Mouse (Mus musculus) C2C12 (cell line): ENCODE measurements at regions not wholly inside any gene's neighbourhood (a gene's known extent, or its start where the extent isn't known, plus 50 kb on each side); places are given as distances from the start of the nearest gene placed in this dataset.

ENCODE experiments used
- H3K27me3 ChIP-seq: one replicate; pipeline ENCODE4 v1.6.1; 2011; ENCODE audit not compliant: control insufficient read depth, insufficient read depth, insufficient read length
- H3K36me3 ChIP-seq: one replicate; pipeline ENCODE4 v1.6.1; 2011; ENCODE audit not compliant: control insufficient read depth, insufficient read depth
- H3K4me3 ChIP-seq: one replicate; pipeline ENCODE4 v1.5.1; 2011; ENCODE audit warnings: mild to moderate bottlenecking, control low read depth; ENCODE audit not compliant: poor library complexity, insufficient read depth, severe bottlenecking
- H3K79me2 ChIP-seq: one replicate; pipeline ENCODE4 v1.6.1; 2011; ENCODE audit not compliant: control insufficient read depth, insufficient read depth
- H3K79me3 ChIP-seq: one replicate; pipeline ENCODE4 v1.6.1; 2011; ENCODE audit warnings: low read depth, control low read depth
- H3ac ChIP-seq: one replicate; pipeline ENCODE3; 2011; ENCODE audit warnings: low read depth; ENCODE audit not compliant: control insufficient read depth, insufficient read length
- CEBPB ChIP-seq: IDR thresholded peaks from one replicate; pipeline ENCODE4 v1.6.1; 2011; ENCODE audit warnings: low read depth, mild to moderate bottlenecking, control low read depth, moderate library complexity
- CTCF ChIP-seq: IDR thresholded peaks from one replicate; pipeline ENCODE4 v1.5.1; 2011; ENCODE audit not compliant: control insufficient read depth, insufficient read depth, insufficient read length
- FOSL1 ChIP-seq: IDR thresholded peaks from one replicate; pipeline ENCODE4 v1.8.0; 2011; ENCODE audit warnings: mild to moderate bottlenecking, low read length; ENCODE audit not compliant: poor library complexity, insufficient read depth, severe bottlenecking
- MAX ChIP-seq: IDR thresholded peaks from one replicate; pipeline ENCODE4 v1.6.1; 2011; ENCODE audit warnings: mild to moderate bottlenecking, control low read depth
- MYOD1 ChIP-seq: IDR thresholded peaks from one replicate; pipeline ENCODE4 v1.6.1; 2011; ENCODE audit warnings: low read depth; ENCODE audit not compliant: control insufficient read depth, insufficient read length
- MYOG ChIP-seq: IDR thresholded peaks from one replicate; pipeline ENCODE4 v1.6.1; 2011; ENCODE audit not compliant: control insufficient read depth, insufficient read length; ENCODE audit errors: extremely low read depth
- USF1 ChIP-seq: IDR thresholded peaks from one replicate; pipeline ENCODE4 v1.6.1; 2011; ENCODE audit warnings: low read depth, mild to moderate bottlenecking, control low read depth, moderate library complexity

DNA sequence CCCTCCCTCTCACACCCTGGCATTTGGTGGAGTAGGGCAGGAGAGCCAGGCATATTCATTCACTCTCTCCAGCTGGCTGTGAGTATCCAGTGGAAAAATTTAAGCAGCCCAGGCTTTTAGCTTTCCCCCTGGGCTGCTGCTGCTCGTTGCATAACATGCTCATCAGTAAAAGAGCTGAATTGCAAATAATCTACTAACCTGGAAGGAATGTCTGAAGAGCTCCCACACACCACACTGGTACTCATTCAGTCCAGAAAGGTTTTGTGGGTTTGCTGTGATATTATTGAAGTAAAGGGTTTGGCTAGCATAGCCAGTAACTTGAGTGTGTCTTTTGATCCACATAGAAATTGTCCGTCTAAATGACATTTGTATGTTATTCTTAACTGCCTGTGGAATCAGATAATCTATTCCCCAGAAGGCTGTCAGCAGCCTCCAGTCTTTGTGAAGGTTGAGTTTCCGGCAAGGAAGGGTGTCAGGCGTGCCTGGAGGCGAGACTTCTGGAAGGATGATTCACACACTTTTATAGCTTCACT lies 334.5 kb upstream of the Trib2 start:
- H3K36me3 ChIP-seq, result no peaks in the 10 kb centered on the region

DNA sequence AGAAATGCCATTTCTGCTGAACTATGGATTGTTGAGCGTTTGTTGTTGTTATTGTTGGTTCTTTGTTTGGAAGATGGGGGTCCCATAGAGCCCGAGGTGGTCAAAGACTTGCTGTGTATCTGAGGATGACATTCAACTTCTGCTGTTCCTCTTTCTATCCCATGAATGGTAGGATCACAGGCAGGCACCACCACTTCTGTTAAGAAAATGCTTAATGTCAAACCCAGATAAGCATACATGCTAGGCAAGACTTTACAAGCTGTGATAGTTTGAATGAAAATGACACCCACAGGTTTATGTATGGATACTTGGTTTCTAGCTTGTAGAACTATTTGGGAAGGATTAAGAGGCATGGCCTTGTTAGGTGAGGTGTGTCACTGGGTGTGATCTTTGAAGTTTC lies 330.2 kb upstream of the Trib2 start:
- H3K27me3 ChIP-seq, result no peaks in the 10 kb centered on the region
- H3ac ChIP-seq, result no peak overlapping the region
- no peaks in the 10 kb centered on the region for H3K79me3 ChIP-seq
- no peaks in the 10 kb centered on the region for H3K36me3 ChIP-seq
- TF ChIP-seq CEBPB (no peak), USF1 (no peak), FOSL1 (no peak), MYOG (no peak), CTCF (no peak), MYOD1 (no peak), MAX (no peak)
- H3K4me3 ChIP-seq, result no peak overlapping the region
- no peaks in the 10 kb centered on the region for H3K79me2 ChIP-seq

More for the DNA sequence above, 334.5 kb upstream of the Trib2 start:
- Histone ChIP-seq H3ac (no peak overlapping the region), H3K4me3 (no peak overlapping the region), H3K27me3 (no peaks in the 10 kb centered on the region), H3K79me2 (no peaks in the 10 kb centered on the region), H3K79me3 (no peaks in the 10 kb centered on the region)
- no peak for TF ChIP-seq CTCF
- TF ChIP-seq CEBPB, result peak; percentile 91

DNA sequence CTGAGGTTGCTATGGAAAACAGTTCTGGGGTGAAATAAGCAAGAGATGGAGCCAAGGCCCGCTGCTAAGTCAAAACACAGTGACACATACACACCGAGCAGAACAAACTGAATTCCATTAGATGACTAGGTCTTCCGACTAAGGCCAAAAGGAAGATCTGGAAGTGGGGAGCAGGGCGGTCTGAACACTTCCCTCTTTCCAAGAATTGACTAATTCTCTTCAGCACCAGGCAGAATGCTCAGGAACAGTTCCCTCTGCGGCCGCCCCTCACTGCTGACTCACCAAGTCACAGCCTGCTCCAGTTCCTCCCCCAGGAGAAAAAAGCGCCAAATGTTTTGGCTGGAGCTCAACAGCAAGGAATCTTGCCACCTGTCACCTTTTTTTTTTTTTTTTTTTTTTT lies 328.9 kb upstream of the Trib2 start:
- no peaks in the 10 kb centered on the region for H3K27me3 ChIP-seq

DNA sequence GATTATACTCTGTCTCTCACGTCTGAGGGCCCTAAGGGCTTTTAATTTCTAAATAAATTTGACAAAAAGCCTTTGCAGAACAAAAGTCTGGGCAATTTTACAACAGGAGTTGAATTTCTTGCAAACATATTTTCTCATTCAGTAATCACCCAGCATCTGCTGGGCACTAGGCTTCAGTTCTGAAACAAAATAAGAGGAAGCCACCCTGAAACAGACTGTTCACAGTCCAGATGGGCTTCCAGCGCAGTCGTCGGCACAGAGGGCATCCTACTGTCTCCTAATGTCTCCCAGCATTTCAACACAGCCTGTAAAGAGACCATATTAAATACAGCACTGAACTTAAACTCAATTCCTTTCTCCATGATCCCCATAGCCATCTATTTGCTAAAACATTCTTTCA lies 324.5 kb upstream of the Trib2 start:
- H3ac ChIP-seq, result no peak overlapping the region
- no peak overlapping the region for H3K4me3 ChIP-seq
- no peaks in the 10 kb centered on the region for H3K79me3 ChIP-seq
- no peaks in the 10 kb centered on the region for H3K36me3 ChIP-seq
- no peaks in the 10 kb centered on the region for H3K79me2 ChIP-seq
- H3K27me3 ChIP-seq, result no peaks in the 10 kb centered on the region
- TF ChIP-seq MAX (no peak), FOSL1 (no peak), MYOG (no peak), CTCF (no peak), CEBPB (no peak), MYOD1 (no peak), USF1 (no peak)

More for the DNA sequence above, 328.9 kb upstream of the Trib2 start:
- Histone ChIP-seq H3ac (no peak overlapping the region), H3K4me3 (no peak overlapping the region), H3K79me3 (no peaks in the 10 kb centered on the region), H3K36me3 (no peaks in the 10 kb centered on the region), H3K79me2 (no peaks in the 10 kb centered on the region)
- peak; percentile 19 for TF ChIP-seq MYOD1
- TF ChIP-seq USF1, result no peak
- TF ChIP-seq FOSL1, result peak; percentile 65

DNA sequence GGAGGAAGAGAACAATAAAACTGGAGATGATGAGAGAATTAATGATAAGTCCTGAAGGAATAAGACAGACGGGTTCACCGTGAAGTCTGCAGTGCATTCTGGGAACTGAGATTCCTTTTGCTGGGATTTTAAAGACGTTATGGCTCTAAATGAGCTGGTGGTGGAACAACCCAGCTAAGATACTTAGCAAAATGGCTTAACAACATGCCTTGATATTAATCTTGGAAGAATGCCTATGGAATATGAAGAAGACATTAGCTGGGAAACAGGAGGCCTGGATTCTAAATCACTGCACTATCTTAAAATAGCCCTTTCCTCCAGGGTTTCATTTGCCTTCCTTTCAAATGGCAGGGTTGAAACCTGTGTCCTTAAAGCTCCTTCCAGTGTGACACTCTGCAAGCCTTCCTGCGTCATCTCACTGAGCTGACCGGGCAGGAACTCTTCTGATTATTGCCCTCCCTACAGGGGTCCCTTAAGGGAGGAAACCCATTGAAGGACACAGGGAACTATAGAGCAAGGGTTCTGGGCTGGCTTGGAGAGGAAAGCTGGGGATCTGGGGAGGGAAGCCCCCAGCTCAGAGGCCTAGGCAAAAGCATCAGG lies 323.9 kb upstream of the Trib2 start:
- Histone ChIP-seq H3K36me3 (no peaks in the 10 kb centered on the region), H3K4me3 (no peak overlapping the region), H3ac (no peak overlapping the region), H3K27me3 (no peaks in the 10 kb centered on the region), H3K79me2 (no peaks in the 10 kb centered on the region), H3K79me3 (no peaks in the 10 kb centered on the region)
- TF ChIP-seq CTCF (no peak), CEBPB (no peak), USF1 (no peak), MYOD1 (no peak), MYOG (no peak), FOSL1 (no peak), MAX (no peak)

DNA sequence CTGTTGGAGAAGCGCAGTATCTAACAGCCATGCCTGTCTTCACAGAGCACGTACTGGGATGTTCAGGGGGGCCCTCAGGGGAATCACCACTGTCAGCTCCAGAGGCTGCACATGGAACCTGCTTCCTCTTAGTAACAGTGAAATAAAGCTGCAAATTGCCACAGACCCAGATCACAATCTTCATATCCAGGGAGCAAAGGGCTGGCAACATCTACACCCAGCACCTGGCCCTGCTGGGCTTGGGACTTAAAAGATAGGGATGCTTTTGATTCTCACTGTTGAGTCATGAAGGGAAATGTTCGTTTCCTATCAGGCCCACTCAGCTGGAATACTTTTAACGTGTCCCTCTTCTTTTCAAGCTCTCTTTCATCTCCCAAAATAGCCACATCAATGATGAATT lies 322.4 kb upstream of the Trib2 start:
- no peaks in the 10 kb centered on the region for H3K27me3 ChIP-seq
- H3ac ChIP-seq, result no peak overlapping the region
- no peak for TF ChIP-seq CEBPB
- no peak for TF ChIP-seq MAX
- no peak for TF ChIP-seq MYOD1
- no peak for TF ChIP-seq MYOG
- TF ChIP-seq USF1, result no peak

More for the DNA sequence above, 322.4 kb upstream of the Trib2 start:
- H3K79me3 ChIP-seq, result no peaks in the 10 kb centered on the region
- no peaks in the 10 kb centered on the region for H3K79me2 ChIP-seq
- no peak overlapping the region for H3K4me3 ChIP-seq
- no peaks in the 10 kb centered on the region for H3K36me3 ChIP-seq
